Mouse (Mus musculus) ES-Bruce4 (cell line): ENCODE data around the gene Nme9.

ENCODE experiments used
- EP300 ChIP-seq: IDR thresholded peaks from 2 replicates; pipeline ENCODE4 v1.6.1; 2011; ENCODE audit warnings: low read depth, low read length; ENCODE audit not compliant: insufficient read depth
- POLR2A ChIP-seq: IDR thresholded peaks from one replicate; pipeline ENCODE4 v1.8.1; 2011; ENCODE audit warnings: low read length; ENCODE audit not compliant: insufficient read depth

DNA sequence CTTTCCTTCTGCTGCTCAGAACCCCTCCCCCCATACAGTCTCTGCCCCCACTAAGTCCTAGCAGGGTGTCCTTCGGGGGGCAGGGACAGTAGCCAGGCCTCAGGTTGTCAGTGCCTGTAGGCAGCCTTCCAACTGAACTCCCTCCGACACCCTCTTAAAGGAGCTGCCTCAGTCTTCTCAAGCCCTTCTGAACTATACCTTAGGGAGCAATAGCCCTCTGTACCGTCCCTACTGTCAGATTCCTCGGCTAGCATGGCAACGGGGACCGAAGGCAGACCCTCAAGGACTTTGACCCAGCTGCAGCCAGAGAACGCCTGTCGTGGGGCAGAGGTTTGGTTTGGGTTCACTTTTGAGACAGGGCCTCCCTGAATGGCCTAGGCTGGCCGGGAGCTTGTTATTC lies 26.0 kb upstream of the Nme9 start:
- no peak for TF ChIP-seq EP300
- no peak for TF ChIP-seq POLR2A
